9 mouse cellular contexts compared by ENCODE assay signal in genomic region chr1:134028161-134028846, GRCm38 (mm10). TPM values are rescaled to one million over a fixed set of nuclear protein-coding genes. Genes with fewer than 3 reads are reported as not detected.
DNase-seq lines count a peak whose midpoint lies in the region; ATAC-seq and TF ChIP-seq lines count a peak whose summit lies in the region.
"Had no signal": no experiment of that assay in that cellular context is flagged by ENCODE, and none has a peak within 500 bp of the region (broad histone marks: within the 10 kb centered on the region; RNA-seq: fewer than 3 reads in every experiment).

No protein-coding gene starts in this region.

- no peak for TF ChIP-seq CTCF in layer of hippocampus, adult 2 months (conservative IDR thresholded peaks at IDR 0.05)

- H3K9ac ChIP-seq in lung, embryonic 16.5 days (ENCODE audit: low read length): no peak overlapping the region

- no peaks in the 10 kb centered on the region for H3K36me3 ChIP-seq in lung, embryonic 16.5 days (ENCODE audit: control insufficient read depth, insufficient read depth, low read length)

- no peak overlapping the region; the same call in 1 of the 2 replicates for H3K4me2 ChIP-seq in lung, embryonic 16.5 days (ENCODE audit: low read depth, low read length)
- H3K4me2 ChIP-seq: liver, embryonic 11.5 days had no signal

- WGBS in lung, embryonic 16.5 days: 33% methylated on average over 14 of the region's 14 CpGs

- H3K27me3 ChIP-seq in lung, embryonic 16.5 days (ENCODE audit: control insufficient read depth, insufficient read depth, low read depth, low read length): no peaks in the 10 kb centered on the region

- H3K27ac ChIP-seq in lung, embryonic 16.5 days (ENCODE audit: low read length): peak overlapping the region; percentile 56
- no peak overlapping the region for H3K27ac ChIP-seq in layer of hippocampus, adult 2 months

- ATAC-seq in lung, embryonic 16.5 days (ENCODE audit: low read depth): peak; percentile 53; the same call in 1 of the 2 replicates

- DNase-seq in gastrocnemius, postnatal 10 days: peak; percentile 48
- DNase-seq in gastrocnemius, postnatal 4 days (ENCODE audit: low spot score in 2 of 2): no peak
- DNase-seq in urinary bladder, postnatal 14 days (ENCODE audit: low spot score): peak; percentile 34
- DNase-seq in urinary bladder, postnatal 25 days (ENCODE audit: low spot score): no peak
- DNase-seq in layer of hippocampus, adult 2 months (ENCODE audit: low spot score in 2 of 2): no peak
- no peak for DNase-seq in cerebellum, adult 18-20 months
- DNase-seq in heart, adult 18-20 months: no peak

- H3K9me3 ChIP-seq in lung, embryonic 16.5 days (ENCODE audit: control insufficient read depth, low read length): no peaks in the 10 kb centered on the region

- no peak overlapping the region for H3K4me3 ChIP-seq in lung, embryonic 16.5 days (ENCODE audit: low read length)
- no peak overlapping the region for H3K4me3 ChIP-seq in layer of hippocampus, adult 2 months

- peaks cover 13% of the 10 kb centered on the region for H3K4me1 ChIP-seq in lung, embryonic 16.5 days (replicated peaks; ENCODE audit: control insufficient read depth, insufficient read depth, low read length)

RNA-seq across cellular contexts. Expression of gene Fmod, which starts 8.8 kb away (rescaled TPM):
- total RNA-seq in gastrocnemius, postnatal 10 days (2021): 100 to 1,000 TPM; 214 to 221 TPM
- 100 to 1,000 TPM; 108 to 184 TPM for total RNA-seq in gastrocnemius, postnatal 4 days (2021)
- 159 and 191 TPM in 2 replicates for polyA plus RNA-seq in lung, embryonic 16.5 days (2015; fragmentation: Nextera tagmentation; extraction: Ambion mirVana)
- total RNA-seq in layer of hippocampus, adult 2 months (2021): 1 to 10 TPM; 6.0 to 7.4 TPM
- 1 to 10 TPM; 6.2 to 9.3 TPM for total RNA-seq in heart, adult 18-20 months (2021)

RNA-seq across cellular contexts. Expression of gene Btg2, which starts 50.6 kb away (rescaled TPM):
- 10 to 100 TPM; 25.0 to 30.4 TPM for total RNA-seq in gastrocnemius, postnatal 10 days (2021)
- 10 to 100 TPM; 22.4 to 26.7 TPM for total RNA-seq in gastrocnemius, postnatal 4 days (2021)
- 130 and 135 TPM in 2 replicates for polyA plus RNA-seq in lung, embryonic 16.5 days (2015; fragmentation: Nextera tagmentation; extraction: Ambion mirVana)
- total RNA-seq in layer of hippocampus, adult 2 months (2021): 10 to 100 TPM; 17.2 to 22.0 TPM
- 10 to 100 TPM; 31.1 to 32.0 TPM for total RNA-seq in heart, adult 18-20 months (2021)

Comparison
In these comparisons a context has a peak if more than half of its experiments do, and no peak if none do; other contexts are left out.
1. DNase-seq: peak in gastrocnemius, postnatal 10 days (single experiment) and urinary bladder, postnatal 14 days (single experiment); none in gastrocnemius, postnatal 4 days (0 of 2), urinary bladder, postnatal 25 days (single experiment), layer of hippocampus, adult 2 months (0 of 2), cerebellum, adult 18-20 months (0 of 2) and heart, adult 18-20 months (0 of 2).
2. RNA of gene Fmod, which starts 8.8 kb away (total RNA-seq): 214 to 221 TPM in gastrocnemius, postnatal 10 days and 108 to 184 TPM in gastrocnemius, postnatal 4 days; 6.2 to 9.3 TPM in heart, adult 18-20 months and 6.0 to 7.4 TPM in layer of hippocampus, adult 2 months; every median in the first group is over 10 times any median in the second.